Mouse (Mus musculus): ENCODE results near the gene Wfikkn1. TPM values are rescaled to one million over a fixed set of nuclear protein-coding genes. Genes with fewer than 3 reads are reported as not detected.

The Wfikkn1 gene
- polyA plus RNA-seq, 2 experiments = 0.77 to 1.2 TPM

DNA sequence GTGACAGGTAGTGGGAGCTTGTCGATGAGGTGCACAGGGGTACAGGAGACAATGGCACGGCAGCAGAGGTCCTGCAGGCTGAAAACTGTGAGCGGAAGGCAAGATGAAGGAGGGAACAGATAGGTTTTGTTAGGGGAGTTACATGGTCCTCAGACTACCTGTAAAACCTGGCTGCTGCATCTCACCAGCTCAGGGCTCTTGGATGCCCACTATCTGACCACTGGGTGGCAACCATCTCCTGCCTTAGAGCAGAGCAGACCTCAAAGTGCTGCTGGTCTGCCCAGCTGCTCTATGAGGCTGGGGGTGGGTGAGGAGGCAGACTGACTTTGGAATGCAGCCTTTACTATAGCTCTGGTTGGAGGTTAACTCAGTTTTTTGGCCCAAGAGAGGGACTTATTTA is 3.2 kb upstream of the Wfikkn1 start:
- WGBS = 96% methylated on average over 3 of the region's 3 CpGs
- DNase-seq (ENCODE audit: low spot score) = no peak

DNA sequence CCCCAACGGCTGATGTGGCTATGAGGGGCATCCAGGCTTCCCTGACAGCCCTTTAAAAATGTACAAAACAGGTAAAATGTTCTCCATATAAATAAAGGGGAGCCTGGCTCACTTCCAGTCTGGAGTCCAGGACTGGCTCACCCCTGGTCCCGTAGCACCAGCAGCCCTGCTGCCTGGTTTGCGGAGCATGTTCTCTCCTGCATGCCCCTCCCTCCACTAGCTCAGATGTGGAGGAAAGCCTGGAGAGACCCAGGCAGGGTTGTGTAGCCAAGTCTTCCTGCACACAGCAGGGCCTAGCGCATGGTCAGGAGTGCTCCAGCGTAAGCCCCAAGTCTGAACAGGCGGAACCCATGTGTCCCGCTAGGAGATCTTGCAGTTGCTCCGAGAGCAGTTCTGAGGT is 2.6 kb upstream of the Wfikkn1 start:
- H3K9ac ChIP-seq (ENCODE audit: low read depth, low read length, severe bottlenecking) = no peak overlapping the region
- DNase-seq (ENCODE audit: low spot score) = no peak
- peaks cover 66% of the 10 kb centered on the region for H3K36me3 ChIP-seq (ENCODE audit: control insufficient read depth, insufficient read depth, low read length)
- H3K27ac ChIP-seq (replicated peaks; ENCODE audit: low read depth, low read length) = no peak overlapping the region
- H3K4me2 ChIP-seq (replicated peaks; ENCODE audit: low read depth, low read length, severe bottlenecking) = no peak overlapping the region
- ATAC-seq (ENCODE audit: low FRiP score, low read depth) = no peak
- H3K9me3 ChIP-seq (ENCODE audit: control insufficient read depth, low read length) = no peaks in the 10 kb centered on the region
- H3K27me3 ChIP-seq (ENCODE audit: control insufficient read depth, insufficient read depth, low read length) = no peaks in the 10 kb centered on the region
- WGBS = 82% methylated on average over 8 of the region's 8 CpGs
- no peak for TF ChIP-seq POLR2A (IDR thresholded peaks at IDR 0.05; ENCODE audit: borderline replicate concordance, extremely low read depth, insufficient read depth, insufficient read length)
- no peak overlapping the region for H3K4me3 ChIP-seq (replicated peaks; ENCODE audit: low read length)
- H3K4me1 ChIP-seq (ENCODE audit: control insufficient read depth, insufficient read depth, low read length) = no peaks in the 10 kb centered on the region

More for the DNA sequence above, 3.2 kb upstream of the Wfikkn1 start:
- Histone ChIP-seq H3K27me3 (ENCODE audit: control insufficient read depth, insufficient read depth, low read length) (no peaks in the 10 kb centered on the region), H3K4me3 (replicated peaks; ENCODE audit: low read length) (no peak overlapping the region), H3K4me1 (ENCODE audit: control insufficient read depth, insufficient read depth, low read length) (no peaks in the 10 kb centered on the region), H3K9me3 (ENCODE audit: control insufficient read depth, low read length) (no peaks in the 10 kb centered on the region), H3K9ac (ENCODE audit: low read depth, low read length, severe bottlenecking) (no peak overlapping the region), H3K27ac (replicated peaks; ENCODE audit: low read depth, low read length) (no peak overlapping the region), H3K36me3 (ENCODE audit: control insufficient read depth, insufficient read depth, low read length) (peaks cover 66% of the 10 kb centered on the region), H3K4me2 (replicated peaks; ENCODE audit: low read depth, low read length, severe bottlenecking) (no peak overlapping the region)
- no peak for ATAC-seq (ENCODE audit: low FRiP score, low read depth)
- TF ChIP-seq POLR2A (IDR thresholded peaks at IDR 0.05; ENCODE audit: borderline replicate concordance, extremely low read depth, insufficient read depth, insufficient read length) = no peak

DNA sequence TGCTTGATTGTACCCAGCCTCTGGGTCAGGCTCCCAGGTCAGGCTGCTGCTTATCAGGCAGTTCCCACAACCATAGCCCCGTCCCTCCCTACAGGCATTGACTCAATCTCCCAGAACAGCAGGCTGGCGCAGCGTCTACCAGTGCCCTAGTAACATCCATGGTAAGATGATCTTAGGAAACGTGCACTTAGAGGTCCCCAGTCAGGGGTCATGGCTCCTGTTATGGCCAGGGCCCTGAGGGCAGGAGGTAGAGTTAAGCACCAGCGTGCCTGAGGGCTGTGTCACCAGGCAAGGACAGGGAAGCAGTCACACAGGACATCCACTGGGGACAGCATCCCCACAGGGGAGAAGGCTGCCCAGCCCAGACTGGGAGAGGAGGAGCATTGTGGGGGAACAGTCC is 1.6 kb upstream of the Wfikkn1 start:
- ATAC-seq (ENCODE audit: low FRiP score, low read depth) (no peak), DNase-seq (ENCODE audit: low spot score) (no peak)
- WGBS = 44% methylated on average over 5 of the region's 5 CpGs
- H3K36me3 ChIP-seq (ENCODE audit: control insufficient read depth, insufficient read depth, low read length) = peaks cover 72% of the 10 kb centered on the region
- H3K9me3 ChIP-seq (ENCODE audit: control insufficient read depth, low read length) = no peaks in the 10 kb centered on the region
- no peak overlapping the region for H3K4me3 ChIP-seq (replicated peaks; ENCODE audit: low read length)
- H3K4me1 ChIP-seq (ENCODE audit: control insufficient read depth, insufficient read depth, low read length) = no peaks in the 10 kb centered on the region
- no peak overlapping the region for H3K27ac ChIP-seq (replicated peaks; ENCODE audit: low read depth, low read length)
- no peak for TF ChIP-seq POLR2A (IDR thresholded peaks at IDR 0.05; ENCODE audit: borderline replicate concordance, extremely low read depth, insufficient read depth, insufficient read length)
- H3K9ac ChIP-seq (ENCODE audit: low read depth, low read length, severe bottlenecking) = no peak overlapping the region
- H3K4me2 ChIP-seq (replicated peaks; ENCODE audit: low read depth, low read length, severe bottlenecking) = no peak overlapping the region
- no peaks in the 10 kb centered on the region for H3K27me3 ChIP-seq (ENCODE audit: control insufficient read depth, insufficient read depth, low read length)

DNA sequence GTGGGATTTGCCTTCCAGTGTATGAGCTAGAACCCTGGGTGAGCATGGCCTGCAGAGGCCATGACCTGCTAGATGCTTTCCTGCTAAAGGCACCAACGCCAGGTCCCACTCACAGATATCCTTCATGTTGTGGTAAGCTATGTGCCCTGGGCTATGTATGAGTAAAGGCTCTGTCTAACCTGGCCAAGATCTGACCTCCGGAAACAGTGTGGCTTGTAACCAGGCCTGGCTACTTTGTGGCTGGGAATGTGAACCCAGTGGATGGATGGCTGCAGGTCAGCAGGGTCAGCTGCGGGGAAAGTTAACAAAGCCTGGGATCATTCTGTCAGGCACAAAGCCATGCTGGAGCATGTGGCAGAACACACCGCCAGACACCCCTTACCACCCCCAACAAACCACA is 1.0 kb upstream of the Wfikkn1 start:
- Histone ChIP-seq H3K27ac (replicated peaks; ENCODE audit: low read depth, low read length) (no peak overlapping the region), H3K4me1 (ENCODE audit: control insufficient read depth, insufficient read depth, low read length) (no peaks in the 10 kb centered on the region; the same call in 1 of the 2 replicates), H3K4me2 (replicated peaks; ENCODE audit: low read depth, low read length, severe bottlenecking) (no peak overlapping the region), H3K36me3 (ENCODE audit: control insufficient read depth, insufficient read depth, low read length) (peaks cover 66% of the 10 kb centered on the region), H3K4me3 (replicated peaks; ENCODE audit: low read length) (no peak overlapping the region), H3K27me3 (ENCODE audit: control insufficient read depth, insufficient read depth, low read length) (no peaks in the 10 kb centered on the region), H3K9me3 (ENCODE audit: control insufficient read depth, low read length) (no peaks in the 10 kb centered on the region), H3K9ac (ENCODE audit: low read depth, low read length, severe bottlenecking) (no peak overlapping the region)
- WGBS = 33% methylated on average over 4 of the region's 4 CpGs
- no peak for ATAC-seq (ENCODE audit: low FRiP score, low read depth)
- TF ChIP-seq POLR2A (IDR thresholded peaks at IDR 0.05; ENCODE audit: borderline replicate concordance, extremely low read depth, insufficient read depth, insufficient read length) = no peak
- DNase-seq (ENCODE audit: low spot score) = no peak

DNA sequence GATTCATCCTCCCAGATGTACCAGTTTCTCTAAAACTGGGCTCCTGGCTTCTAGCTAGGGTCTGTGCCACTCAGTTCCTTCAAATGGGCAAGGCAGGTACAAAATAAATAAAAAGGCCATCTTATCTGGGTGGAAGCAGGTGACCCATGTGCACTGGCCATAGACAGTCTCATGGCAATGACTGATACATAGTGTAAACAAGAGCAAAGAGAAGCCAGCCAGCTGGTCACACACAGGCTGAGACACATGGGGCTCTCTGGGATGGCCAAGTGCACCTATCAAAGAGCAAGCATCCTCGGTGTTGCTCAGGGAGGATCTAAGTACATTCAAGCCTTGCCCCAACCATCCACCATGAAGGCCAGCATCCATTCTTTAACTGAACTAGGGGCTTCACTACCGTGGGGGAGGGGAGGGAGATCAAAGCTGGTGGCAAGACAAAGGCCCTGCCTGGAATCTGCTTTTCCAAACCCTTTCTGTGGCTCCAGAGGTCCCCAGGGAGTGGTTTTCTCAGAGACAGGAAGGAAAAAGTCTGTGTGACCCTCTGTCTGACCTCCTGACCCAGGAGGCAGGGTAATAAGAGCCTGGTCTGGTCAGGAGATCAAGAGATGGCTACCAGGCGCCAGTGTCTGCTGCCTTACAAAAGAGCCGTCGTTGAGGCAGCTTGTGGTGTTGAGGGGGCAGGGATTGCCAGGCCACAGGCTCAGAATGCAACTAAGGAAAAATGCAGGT is 419 bp upstream of the Wfikkn1 start:
- H3K27me3 ChIP-seq (ENCODE audit: control insufficient read depth, insufficient read depth, low read length) = no peaks in the 10 kb centered on the region
- ATAC-seq (ENCODE audit: low FRiP score, low read depth) (no peak), DNase-seq (ENCODE audit: low spot score) (no peak)
- H3K4me2 ChIP-seq (replicated peaks; ENCODE audit: low read depth, low read length, severe bottlenecking) = no peak overlapping the region
- H3K9ac ChIP-seq (ENCODE audit: low read depth, low read length, severe bottlenecking) = no peak overlapping the region
- H3K4me3 ChIP-seq (replicated peaks; ENCODE audit: low read length) = no peak overlapping the region
- no peak overlapping the region for H3K27ac ChIP-seq (replicated peaks; ENCODE audit: low read depth, low read length)
- peaks cover 63% of the 10 kb centered on the region for H3K36me3 ChIP-seq (ENCODE audit: control insufficient read depth, insufficient read depth, low read length)
- TF ChIP-seq POLR2A (IDR thresholded peaks at IDR 0.05; ENCODE audit: borderline replicate concordance, extremely low read depth, insufficient read depth, insufficient read length) = no peak
- no peaks in the 10 kb centered on the region for H3K9me3 ChIP-seq (ENCODE audit: control insufficient read depth, low read length)
- peaks cover 6% of the 10 kb centered on the region for H3K4me1 ChIP-seq (ENCODE audit: control insufficient read depth, insufficient read depth, low read length)
- 15% methylated on average over 5 of the region's 5 CpGs for WGBS
